Mouse (Mus musculus) common myeloid progenitor, adult 5-6 weeks (primary cell): ENCODE data around the gene Tat. TPM values are rescaled to one million over a fixed set of nuclear protein-coding genes. Genes with fewer than 3 reads are reported as not detected.

Source experiments
- ATAC-seq: replicated peaks from 2 replicates; pipeline ENCODE4 v1.8.0; 2016; ENCODE audit warnings: low read depth, mild to moderate bottlenecking, moderate TSS enrichment, inconsistent platforms; ENCODE audit not compliant: poor library complexity, severe bottlenecking
- total RNA-seq: library from RNA; stranded (forward); fragments of 200-1000, 187-1606 nt; gene quantifications from 2 replicates; pipeline ENCODE4 v1.2.3, GENCODE M21; 2017

The Tat gene
- total RNA-seq, 1 experiment from 2014 or later: not detected

DNA sequence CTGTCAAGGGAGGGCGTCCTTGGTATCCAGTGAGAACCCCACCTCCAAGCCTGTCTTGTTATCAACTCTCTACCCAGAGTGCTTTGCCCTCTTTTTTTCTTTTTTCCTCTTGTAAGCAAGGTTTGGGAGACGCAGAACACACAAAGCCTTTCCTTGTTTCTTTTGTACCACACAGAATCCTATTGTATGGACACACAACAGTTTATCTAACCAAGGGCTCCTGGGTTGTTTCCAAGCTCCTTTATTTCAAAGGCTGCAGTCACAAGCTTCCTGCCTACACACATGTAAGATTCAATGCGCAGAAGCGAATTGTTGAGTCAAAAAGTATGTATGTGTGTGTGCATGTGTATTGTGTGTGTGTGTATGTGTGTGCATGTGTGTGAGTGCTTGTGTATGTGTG lies 44.1 kb downstream of the Tat start:
- ATAC-seq: no peak

DNA sequence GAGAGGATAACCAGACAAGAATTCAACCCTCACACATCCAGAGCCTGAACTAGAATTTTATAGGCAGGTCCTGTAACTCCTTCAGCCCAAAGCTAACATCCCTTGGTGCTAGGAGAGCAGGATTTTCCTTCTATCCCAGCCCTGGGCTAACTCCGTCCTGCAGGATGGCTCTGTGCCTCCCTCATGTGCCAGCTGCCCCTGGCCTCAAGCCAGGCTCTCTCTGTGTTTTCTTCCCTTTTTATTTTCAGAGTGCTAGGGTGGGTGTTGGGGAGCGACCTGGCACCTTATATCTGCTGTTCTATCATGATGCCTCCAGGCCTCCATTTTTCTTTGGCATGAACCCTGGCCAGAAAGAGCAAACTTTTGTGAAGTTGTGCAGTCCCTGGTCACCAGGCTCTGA lies 45.9 kb downstream of the Tat start:
- ATAC-seq: no peak

DNA sequence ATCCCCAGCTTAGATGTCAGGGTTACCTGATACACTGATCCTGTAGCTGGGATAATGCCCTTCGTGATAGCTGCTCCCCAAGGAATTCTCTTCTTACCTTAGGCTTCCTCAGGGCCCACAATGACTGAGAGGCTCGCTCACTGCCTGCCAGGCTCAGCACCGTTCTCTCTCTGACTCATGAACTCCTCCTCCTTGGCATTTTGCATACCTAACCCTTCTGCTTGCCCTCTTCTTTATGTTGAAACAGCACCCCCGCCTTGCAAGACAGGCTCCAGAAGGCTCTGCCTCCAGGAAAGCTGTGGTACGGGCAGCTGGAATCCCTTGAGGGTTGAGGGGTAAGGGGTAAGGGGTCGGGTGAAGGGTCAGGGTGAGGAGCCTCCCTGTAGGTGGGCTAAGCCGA lies 49.0 kb downstream of the Tat start:
- ATAC-seq: no peak

DNA sequence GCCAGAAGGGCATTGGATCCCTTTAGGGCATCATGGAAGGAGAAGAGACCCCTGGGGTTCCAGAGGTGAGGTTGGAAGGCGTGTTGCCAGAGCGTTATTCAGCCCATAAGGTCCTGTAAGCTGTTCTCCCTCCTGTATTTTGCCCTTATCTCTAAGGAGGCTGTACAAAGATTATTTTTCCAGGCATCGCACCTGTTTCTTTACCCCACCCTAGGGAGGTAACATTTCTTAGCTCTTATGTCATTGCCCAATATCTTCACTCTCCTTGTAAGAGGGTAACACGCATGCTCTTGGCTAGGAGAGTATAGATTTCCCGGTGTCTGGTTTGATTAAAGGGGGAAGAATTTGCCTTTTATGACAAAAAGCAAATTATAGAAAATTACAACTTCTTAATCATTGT lies 49.4 kb downstream of the Tat start, which contains the start of gene Chst4:
Chst4 (minus strand) TSS at position 82 of the 400 bp plus-strand sequence.
- no peak for ATAC-seq

DNA sequence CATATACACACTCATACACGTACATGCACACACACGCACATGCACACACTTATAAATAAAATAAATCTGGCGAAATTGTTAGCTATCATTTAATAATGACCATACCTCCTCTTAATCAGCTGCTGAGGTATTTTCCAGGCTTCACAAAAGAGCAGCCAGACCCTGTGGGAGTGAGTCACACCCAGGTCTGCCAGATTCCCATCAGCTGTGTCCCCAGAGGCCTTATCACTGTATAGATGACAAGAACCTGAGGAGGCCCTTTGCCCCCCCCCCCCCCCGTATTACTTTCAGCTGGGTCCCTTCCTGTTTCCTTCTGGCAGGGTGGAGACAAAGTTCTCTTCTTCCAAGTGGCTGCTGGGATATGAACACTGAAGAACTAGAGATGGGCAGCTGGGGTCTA lies 50.3 kb downstream of the Tat start:
- ATAC-seq: no peak

Other genes with a start within 250 kb of the Tat start
- 53.6 and 71.5 TPM in 2 replicates for gene Ap1g1, start 211.9 kb upstream of the Tat start, total RNA-seq
- 6.0 and 10.7 TPM in 2 replicates for gene Phlpp2, start 121.9 kb upstream of the Tat start, total RNA-seq
- not detected in 2 replicates for gene Marveld3, start 28.2 kb upstream of the Tat start, total RNA-seq
- not detected in 2 replicates for gene Chst4, start 49.3 kb downstream of the Tat start, total RNA-seq
- gene Zfp612, start 89.3 kb downstream of the Tat start, total RNA-seq: 0.18 and 0.34 TPM in 2 replicates
- gene Gm21964, start 110.8 kb downstream of the Tat start, total RNA-seq: not detected in 2 replicates
- gene Gm17720, start 112.3 kb downstream of the Tat start, total RNA-seq: not detected in 2 replicates
- not detected in 2 replicates for gene Calb2, start 177.8 kb downstream of the Tat start, total RNA-seq
- gene Cmtr2, start 225.2 kb downstream of the Tat start, total RNA-seq: 10.9 and 13.8 TPM in 2 replicates